17 mouse cellular contexts compared by ENCODE assay signal in the genomic region with DNA sequence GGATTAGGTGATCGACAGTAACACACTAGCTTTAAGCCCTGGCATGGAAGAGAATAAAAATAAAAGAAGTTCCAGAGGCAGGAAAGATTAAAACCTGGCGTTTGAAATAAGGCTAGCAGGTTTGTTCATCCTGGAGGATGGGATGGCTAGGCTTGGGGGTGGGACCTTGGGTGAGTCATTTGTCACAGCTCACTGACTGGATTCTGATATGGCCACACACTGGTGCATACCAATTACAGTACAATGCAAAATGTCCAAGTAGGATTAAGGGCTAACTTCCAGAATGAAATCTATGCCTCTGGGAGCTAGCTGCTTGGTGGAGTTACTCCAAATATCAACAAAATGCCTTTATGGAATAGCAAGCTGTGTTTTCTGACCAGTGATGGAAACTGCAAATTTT. TPM values are rescaled to one million over a fixed set of nuclear protein-coding genes. Genes with fewer than 3 reads are reported as not detected.
"Had no signal": no experiment of that assay in that cellular context is flagged by ENCODE, and none has a peak within 500 bp of the region (broad histone marks: within the 10 kb centered on the region; RNA-seq: fewer than 3 reads in every experiment).

No protein-coding gene starts in this region.

- DNase-seq: retina, postnatal 1 day; right cerebral cortex, adult 18-20 months; right cerebral cortex, postnatal 14 days; right cerebral cortex, postnatal 25 days; right cerebral cortex, postnatal 4 days; spleen, adult 18-20 months; thymus, adult 18-20 months; thymus, adult 2 months; thymus, postnatal 14 days; thymus, postnatal 25 days; thymus, postnatal 36 days; thymus, postnatal 4 days had no signal

- H3K27me3 ChIP-seq: neural tube, embryonic 13.5 days; neural tube, embryonic 15.5 days; stomach, embryonic 15.5 days had no signal

RNA-seq across cellular contexts. Expression of gene Chrna7, which starts 16.8 kb away (rescaled TPM):
- total RNA-seq: neutrophil, adult 5-6 weeks had no signal
- polyA plus RNA-seq: thymus, postnatal 0 days had no signal
